Mouse (Mus musculus): ENCODE measurements around the gene Arrdc2. TPM values are rescaled to one million over a fixed set of nuclear protein-coding genes. Genes with fewer than 3 reads are reported as not detected.

Arrdc2 gene
- total RNA-seq (2023): 21.4 to 33.4 TPM (median 25.9 TPM) in 4 replicates

DNA sequence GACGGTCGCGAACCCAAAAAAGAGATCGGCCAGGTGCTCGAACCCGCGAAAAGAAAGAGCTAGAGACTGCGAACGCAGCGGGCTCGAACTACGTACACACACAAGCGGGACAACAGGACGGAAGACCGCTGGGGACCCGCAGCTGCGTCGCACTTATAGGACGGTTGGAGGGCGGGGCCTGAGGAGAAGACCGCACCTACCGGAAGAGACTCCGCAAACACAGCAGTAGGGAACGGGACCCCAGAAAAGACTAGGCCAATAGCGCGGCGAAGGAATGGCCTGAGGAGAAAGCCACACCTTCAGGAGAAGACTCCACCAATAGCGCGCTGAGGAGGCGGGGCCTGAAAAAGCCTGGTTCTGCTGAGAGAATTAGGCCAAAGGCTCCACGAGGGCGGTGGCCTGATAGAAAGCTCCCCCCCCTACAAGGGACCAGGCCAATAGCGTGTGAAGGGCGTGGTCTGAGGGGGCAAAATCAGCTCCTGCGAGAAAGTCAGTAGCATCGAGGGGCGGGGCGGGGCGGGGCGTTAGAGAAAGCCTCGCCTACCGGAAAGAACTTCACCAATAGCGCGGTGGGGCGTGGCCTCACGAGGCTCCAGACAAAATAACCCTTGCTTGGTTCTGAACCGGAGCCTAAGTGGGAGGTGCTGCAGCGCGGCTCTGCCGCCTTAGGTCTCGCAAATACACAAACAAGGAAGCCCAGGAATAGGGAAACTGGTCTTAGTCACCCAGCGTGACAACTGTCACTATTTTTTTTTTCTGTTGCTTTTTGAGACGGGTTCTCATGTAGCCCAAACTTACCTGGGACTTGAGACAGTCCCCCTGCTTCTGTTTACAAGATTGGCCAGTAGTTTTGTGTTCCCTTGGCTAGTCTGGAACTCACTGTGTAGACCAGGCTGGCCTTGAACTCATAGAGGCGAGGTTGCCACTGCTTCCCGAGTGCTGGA is at the start of gene Arrdc2:
Gene Arrdc2, minus strand, starts transcription at position 313 of the 944 bp plus-strand sequence.

DNA sequence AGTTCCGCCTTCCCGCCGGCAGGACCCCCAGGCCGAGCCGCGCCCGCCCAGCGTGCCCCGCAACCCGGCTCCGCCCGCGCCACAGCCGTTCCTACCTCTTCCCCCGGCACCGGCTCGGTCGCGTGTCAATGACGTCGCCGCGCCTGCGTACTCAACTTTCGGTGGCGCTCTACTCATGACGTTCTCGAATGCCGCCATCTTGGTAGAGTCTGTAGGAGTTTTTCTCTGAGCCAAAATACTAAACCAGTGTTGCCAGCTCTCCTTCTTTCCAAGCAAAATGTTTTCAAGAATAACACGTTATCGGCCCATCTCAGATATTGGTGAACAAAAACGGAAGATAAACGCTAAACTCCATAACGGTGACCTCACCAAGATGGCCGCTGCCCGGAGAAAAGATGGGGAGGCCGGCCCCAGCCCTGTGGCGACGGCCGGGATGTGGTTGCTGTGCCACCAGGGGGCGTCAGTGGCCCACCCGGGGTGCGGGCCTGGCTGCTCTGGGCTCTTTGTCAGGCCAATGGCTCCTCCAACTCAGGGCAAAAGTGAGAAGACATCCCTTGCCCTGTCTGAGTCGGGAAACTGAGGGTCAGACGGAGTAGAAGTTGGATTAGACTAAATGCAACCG is 34.0 kb upstream of the Arrdc2 start, which contains the start of gene Ccdc124:
Gene Ccdc124, minus strand, starts transcription at position 572 of the 622 bp plus-strand sequence.

DNA sequence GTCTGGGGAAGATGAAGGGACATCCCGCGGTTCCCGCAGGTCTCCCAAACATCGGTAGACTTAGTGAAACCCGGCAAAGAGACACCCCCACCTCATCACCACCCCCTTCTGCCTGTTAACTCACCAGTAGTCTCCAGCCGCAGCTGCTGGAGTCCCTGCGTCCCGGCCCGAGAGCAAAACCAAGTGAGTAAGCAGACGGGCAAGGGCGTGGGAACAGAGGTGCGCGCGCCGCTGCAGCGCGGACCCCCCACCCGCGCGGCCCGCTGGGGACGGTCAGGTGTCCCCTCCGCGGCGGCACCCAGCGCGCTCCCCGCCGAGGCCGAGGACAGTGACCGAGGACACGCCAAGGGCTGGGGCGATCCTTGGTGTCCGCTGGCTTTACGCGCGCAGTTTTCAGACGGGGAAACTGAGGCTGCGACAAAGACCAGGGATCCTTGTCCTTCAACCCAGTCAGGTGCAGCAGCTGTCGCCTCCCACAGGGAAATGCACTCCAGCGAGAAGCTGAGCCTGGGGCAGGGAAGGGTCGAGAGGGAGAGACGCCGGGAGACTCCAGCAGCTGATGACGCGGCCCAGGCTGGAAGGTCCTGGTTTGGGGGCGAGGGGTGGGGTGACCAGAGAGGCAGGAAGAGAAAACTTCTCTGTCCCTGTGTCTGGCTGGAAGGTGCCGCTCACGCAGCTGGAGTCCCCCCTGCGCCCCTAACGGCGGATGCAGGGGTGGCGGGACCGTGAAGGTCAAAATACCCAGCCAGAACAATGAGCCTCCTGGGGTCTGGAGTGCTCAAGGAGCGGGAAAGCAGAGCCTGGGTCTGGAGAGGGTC is 23.5 kb upstream of the Arrdc2 start, which contains the start of gene Kcnn1:
Gene Kcnn1, minus strand, starts transcription at position 435 of the 818 bp plus-strand sequence.

DNA sequence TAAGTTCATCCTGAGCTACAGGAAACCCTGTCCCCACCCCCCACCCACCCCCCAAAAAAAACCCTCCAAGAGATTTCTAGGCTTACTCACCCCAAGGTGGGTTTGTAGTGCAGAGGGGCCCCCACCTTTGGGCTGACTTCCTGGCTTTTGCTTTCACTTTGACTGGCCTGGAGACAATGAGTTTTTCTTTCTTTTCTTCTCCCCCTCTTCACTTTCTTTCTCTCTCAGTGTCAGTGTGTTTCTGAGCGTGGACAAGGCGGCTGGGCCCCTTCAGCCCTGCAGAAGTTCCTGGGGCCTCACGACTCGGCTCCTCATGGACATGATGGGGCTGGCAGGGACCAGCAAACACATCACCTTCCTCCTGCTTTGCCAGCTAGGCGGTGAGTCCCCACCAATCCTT is 31.3 kb downstream of the Arrdc2 start, which contains the start of gene Il12rb1:
Gene Il12rb1, plus strand, starts transcription at position 211 of the 400 bp plus-strand sequence.

DNA sequence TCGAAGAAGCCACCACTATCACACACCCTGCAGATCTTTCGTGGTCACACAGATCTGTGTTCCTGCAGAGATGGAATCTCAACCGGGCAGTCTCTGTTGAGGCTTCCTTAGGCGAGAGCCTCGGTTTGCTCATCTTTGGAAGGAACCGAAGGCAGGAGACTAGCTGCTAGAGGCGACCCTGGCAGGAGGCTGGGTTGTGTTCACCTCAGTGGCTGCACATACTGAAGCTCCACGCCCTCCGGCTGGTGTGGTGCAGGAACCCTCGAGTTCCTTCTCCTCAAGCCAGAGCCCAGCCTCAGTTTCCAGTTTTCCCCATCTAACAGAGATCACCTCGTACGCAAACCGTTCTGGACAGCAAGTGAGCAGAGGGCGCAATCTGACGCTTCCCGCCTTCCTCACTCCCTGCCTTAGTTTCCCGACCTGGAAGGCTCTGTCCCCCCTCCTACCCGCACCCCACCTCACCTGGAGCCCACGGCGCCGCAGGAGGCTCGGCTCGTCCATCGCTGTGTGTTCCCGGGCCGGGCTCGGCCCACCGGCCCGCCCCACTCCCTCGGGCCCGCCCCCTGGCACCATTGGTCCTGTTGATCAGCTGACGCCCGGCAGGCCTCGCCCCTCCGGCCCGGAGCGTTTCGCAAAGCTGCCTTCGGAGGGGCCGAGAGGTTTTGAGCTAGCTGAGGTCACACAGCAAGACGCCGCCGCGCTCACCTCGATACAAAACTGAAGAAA is 34.9 kb downstream of the Arrdc2 start, which contains the start of gene Mast3:
Gene Mast3, minus strand, starts transcription at position 574 of the 726 bp plus-strand sequence.

Other genes starting within 250 kb of the Arrdc2 start
- gene Isyna1, start 245.3 kb downstream of the Arrdc2 start, total RNA-seq (2023): 101 to 107 TPM (median 103 TPM) in 4 replicates
- gene Ssbp4, start 230.8 kb downstream of the Arrdc2 start, total RNA-seq (2023): 64.4 to 94.1 TPM (median 74.8 TPM) in 4 replicates
- 5.1 to 10.7 TPM (median 6.9 TPM) in 4 replicates for gene Lrrc25, start 223.6 kb downstream of the Arrdc2 start, total RNA-seq (2023)
- not detected in 4 replicates for gene Gdf15, start 207.3 kb downstream of the Arrdc2 start, total RNA-seq (2023)
- gene Pgpep1, start 179.3 kb downstream of the Arrdc2 start, total RNA-seq (2023): 11.2 to 14.7 TPM (median 12.6 TPM) in 4 replicates
- 121 to 135 TPM (median 129 TPM) in 4 replicates for gene Lsm4, start 166.5 kb downstream of the Arrdc2 start, total RNA-seq (2023)
- 2,399 to 2,837 TPM (median 2,594 TPM) in 4 replicates for gene Jund, start 140.8 kb downstream of the Arrdc2 start, total RNA-seq (2023)
- gene Iqcn, start 136.3 kb downstream of the Arrdc2 start, total RNA-seq (2023): 49.7 to 55.4 TPM (median 53.1 TPM) in 4 replicates
- 0.69 to 1.2 TPM in 2 of 4 replicates, not detected in the others for gene Gm3336, start 121.2 kb downstream of the Arrdc2 start, total RNA-seq (2023)
- 1.8 to 3.5 TPM (median 2.8 TPM) in 4 replicates for gene Pde4c, start 116.0 kb downstream of the Arrdc2 start, total RNA-seq (2023)
- gene Rab3a, start 85.0 kb downstream of the Arrdc2 start, total RNA-seq (2023): 8.0 to 10.4 TPM (median 9.2 TPM) in 4 replicates
- gene Mpv17l2, start 78.8 kb downstream of the Arrdc2 start, total RNA-seq (2023): 24.6 to 27.8 TPM (median 26.5 TPM) in 4 replicates
- 23.5 to 27.1 TPM (median 25.3 TPM) in 4 replicates for gene Pik3r2, start 63.0 kb downstream of the Arrdc2 start, total RNA-seq (2023)
- gene Mast3, start 34.7 kb downstream of the Arrdc2 start, total RNA-seq (2023): 209 to 221 TPM (median 216 TPM) in 4 replicates
- gene Il12rb1, start 31.3 kb downstream of the Arrdc2 start, total RNA-seq (2023): 0.92 to 2.6 TPM (median 1.1 TPM) in 4 replicates
- gene Kcnn1, start 23.5 kb upstream of the Arrdc2 start, total RNA-seq (2023): not detected in 4 replicates
- gene Ccdc124, start 34.2 kb upstream of the Arrdc2 start, total RNA-seq (2023): 36.5 to 40.5 TPM (median 38.0 TPM) in 4 replicates
- not detected in 4 replicates for gene Slc5a5, start 53.0 kb upstream of the Arrdc2 start, total RNA-seq (2023)
- gene Rpl18a, start 57.7 kb upstream of the Arrdc2 start, total RNA-seq (2023): 3,962 to 4,239 TPM (median 4,050 TPM) in 4 replicates
- gene Map1s, start 66.2 kb upstream of the Arrdc2 start, total RNA-seq (2023): 57.0 to 65.6 TPM (median 61.2 TPM) in 4 replicates